Mouse (Mus musculus) brain, adult 2 months (tissue): ENCODE results near the gene L3mbtl4.
A peak's percentile ranks its signal among the peaks of the same experiment; 100 is the strongest.

Experiments
- DNase-seq: peaks from one replicate; pipeline ENCODE4 v3.0.0; 2011; ENCODE audit warnings: low read depth, low spot score

The L3mbtl4 gene

DNA sequence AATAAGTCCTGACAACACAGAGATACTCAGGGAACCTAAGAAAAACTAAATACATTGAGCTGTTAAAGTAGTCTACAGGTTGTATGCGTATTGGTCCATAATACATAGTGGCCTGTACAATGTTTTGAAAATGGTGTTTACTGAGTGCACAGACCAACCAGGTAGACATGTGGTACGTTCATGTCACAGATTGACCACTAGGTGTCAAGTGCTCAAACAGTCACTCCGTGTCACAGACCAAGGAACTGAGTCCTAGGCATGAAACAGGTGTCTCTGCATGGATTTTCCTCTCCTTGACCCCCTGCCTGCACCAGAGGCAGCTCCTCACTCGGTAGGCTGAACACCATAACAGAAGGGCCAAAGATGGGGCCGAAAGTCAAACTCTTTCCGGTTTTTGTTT lies 366.6 kb downstream of the L3mbtl4 start:
- no peak for DNase-seq

- peak; percentile 61 for DNase-seq
Observed at GRCm38 (mm10) chr17:68642521-68643088, 369.0 kb downstream of the L3mbtl4 start.

GRCm38 (mm10) chr17:68666528-68666927 lies 392.9 kb downstream of the L3mbtl4 start:
- DNase-seq, result no peak

DNA sequence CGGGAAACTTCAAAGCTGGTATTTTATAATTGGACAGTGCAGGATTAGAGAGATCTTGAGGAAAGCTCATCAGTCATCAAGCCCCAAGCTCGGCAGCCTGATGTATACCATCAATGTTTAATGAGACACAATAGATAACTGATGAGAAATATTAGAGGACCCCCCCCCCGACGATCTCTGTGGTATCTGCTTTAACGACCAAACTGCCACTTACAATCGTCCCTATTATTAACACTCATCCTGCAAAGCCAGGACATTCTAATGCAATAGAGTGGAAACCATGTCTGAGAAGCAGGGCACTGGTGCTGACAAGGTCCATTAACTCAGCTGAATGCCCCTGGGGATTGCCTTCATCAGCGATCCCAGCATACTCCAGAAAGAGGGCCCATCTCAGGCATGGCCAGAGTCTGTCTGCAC lies 398.5 kb downstream of the L3mbtl4 start:
- no peak for DNase-seq

DNA sequence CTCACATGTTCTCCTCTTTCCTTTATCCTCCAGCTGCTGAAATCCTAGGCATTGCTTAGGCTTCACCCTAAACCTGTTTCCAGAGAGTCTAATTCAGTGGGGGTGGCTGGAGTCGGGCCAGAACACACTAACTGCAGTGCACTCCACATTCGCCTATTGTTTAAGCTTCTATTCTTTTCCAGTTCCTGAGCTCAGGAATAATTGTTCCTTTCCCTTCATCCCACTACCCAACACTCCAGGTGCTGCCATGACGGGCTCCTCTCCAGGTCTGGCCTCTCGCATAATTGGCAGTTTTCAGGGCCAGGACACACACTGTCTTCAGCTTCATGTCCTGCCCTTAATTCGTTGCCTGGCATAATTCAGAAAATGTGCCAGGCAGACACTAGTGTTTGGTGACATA lies 437.1 kb downstream of the L3mbtl4 start:
- peak; percentile 58 for DNase-seq

GRCm38 (mm10) chr17:68711350-68711749 lies 437.8 kb downstream of the L3mbtl4 start:
- DNase-seq, result no peak

- no peak for DNase-seq
Observed at GRCm38 (mm10) chr17:68748296-68748695, 474.7 kb downstream of the L3mbtl4 start.

DNA sequence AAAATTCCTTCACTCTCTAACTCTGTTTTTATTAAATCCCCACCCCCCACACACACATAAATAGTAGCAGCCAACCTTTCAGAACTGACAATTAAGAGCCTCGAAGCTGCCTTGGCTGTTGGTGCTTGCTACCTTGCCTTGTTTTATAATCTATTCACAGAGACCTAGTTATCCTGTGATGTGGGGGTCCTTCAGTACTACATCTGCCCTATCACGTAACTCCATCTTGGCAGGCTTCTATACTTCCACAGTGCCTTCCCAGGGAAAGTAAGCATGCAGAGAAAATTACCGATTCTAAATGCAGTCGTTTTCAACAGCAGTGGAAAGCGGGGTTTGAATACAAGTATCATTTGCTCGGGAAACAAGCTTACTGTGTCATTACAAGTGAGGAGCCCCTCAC lies 476.9 kb downstream of the L3mbtl4 start:
- no peak for DNase-seq

GRCm38 (mm10) chr17:68753112-68753511 lies 479.5 kb downstream of the L3mbtl4 start:
- DNase-seq, result peak; percentile 90

DNA sequence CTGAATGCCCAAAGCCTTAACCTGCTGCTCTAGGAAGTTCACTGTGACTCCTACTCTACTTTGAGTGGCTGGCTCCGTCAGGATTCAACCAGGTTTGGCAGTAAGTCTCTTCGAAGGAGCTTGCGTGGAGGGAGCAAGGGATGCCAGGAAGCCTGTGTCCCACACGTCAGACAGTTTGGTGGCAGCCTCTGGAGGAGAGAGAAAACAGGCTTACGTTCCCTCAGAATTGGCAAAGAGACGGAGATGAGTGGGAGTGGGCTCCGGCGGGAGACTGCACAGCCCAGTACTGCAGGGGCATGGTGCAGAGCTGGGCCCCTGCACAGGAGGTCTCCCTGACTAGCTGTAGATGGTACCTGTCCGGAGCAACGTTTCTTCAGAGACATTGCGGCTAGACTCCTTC lies 481.2 kb downstream of the L3mbtl4 start:
- peak; percentile 83 for DNase-seq

- DNase-seq, result no peak
Observed at GRCm38 (mm10) chr17:68758428-68758827, 484.8 kb downstream of the L3mbtl4 start.

GRCm38 (mm10) chr17:68758936-68759335 lies 485.3 kb downstream of the L3mbtl4 start:
- DNase-seq, result peak; percentile 75

GRCm38 (mm10) chr17:68759978-68760377 lies 486.4 kb downstream of the L3mbtl4 start:
- DNase-seq, result no peak

DNA sequence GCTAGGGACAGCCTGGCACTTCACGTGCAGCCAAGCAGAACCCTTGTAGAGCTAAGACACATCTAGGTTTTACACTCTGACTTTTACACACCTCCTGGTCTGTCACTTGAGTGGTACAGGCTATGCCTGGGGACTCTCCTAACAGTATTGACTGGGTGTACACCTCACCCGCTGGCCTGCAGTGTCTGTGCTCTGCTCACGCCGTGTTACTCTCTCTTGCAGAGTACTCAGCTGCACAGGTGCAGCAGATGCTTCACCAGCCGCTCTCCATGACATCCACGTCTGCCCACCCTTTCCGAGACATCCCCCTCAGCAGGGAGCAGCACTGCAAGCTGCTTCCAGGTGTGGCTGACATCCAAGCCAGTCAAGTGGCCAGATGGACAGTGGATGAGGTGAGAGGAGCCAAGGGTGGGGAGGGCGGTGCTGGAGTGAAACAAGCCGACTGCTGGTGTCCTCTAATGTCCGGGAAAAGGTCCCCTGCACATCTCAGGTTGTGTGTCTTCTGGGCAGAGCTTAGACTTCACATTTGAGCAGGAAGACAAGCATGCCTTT lies 490.8 kb downstream of the L3mbtl4 start:
- DNase-seq, result no peak

DNA sequence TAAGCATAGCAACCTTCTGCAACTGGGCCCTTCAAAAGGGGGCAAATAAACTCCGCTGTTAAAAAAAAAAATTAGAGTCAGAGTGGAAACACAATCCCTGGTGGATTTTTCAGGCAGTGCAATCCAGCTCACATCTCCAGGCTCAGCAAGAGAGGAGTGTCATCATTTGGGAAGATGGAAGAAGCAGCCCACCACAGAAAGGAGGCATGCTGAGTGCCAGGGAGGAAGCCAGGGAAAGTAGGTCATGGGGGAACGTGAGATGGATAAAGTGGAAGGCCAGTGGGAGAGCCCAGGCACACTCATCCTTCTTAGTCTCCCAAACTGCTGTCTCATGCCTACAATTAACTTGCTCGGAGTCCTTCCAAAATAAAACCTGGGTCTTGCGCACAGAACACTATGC lies 496.0 kb downstream of the L3mbtl4 start:
- DNase-seq, result peak; percentile 36

DNA sequence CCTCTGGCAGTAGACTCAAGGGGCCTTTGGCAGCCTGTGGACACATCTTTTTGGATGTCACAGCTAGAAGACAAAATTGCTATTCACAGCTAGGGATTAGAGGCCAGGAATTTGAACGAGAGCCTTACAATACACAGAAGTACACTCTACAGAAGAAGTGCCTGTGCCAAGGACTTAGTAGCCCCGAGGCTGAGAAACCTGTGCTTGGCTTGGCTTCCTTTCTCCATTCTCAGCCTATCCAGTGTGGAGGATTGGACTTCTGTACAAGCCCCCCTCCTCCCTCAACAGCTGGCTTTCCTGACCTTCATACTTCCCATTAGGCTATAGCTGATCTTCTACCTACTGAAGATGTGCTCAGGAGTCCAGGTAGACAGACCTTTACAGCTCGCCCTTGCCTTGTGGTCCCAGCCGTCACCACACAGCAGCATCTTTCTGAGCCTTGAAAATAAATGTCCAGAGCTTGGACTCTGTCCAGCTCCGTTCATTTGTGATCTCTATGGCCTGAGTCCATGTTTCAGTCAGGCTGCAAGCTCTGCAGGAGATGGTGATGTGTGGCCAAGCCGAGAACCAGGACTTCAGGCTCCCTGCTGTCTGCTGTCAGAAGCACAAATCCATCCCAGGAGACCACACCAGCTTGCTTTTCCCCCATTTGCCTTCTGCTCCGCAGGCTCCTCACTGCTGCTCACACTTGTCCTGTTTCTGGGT lies 497.6 kb downstream of the L3mbtl4 start:
- peak; percentile 37 for DNase-seq

DNA sequence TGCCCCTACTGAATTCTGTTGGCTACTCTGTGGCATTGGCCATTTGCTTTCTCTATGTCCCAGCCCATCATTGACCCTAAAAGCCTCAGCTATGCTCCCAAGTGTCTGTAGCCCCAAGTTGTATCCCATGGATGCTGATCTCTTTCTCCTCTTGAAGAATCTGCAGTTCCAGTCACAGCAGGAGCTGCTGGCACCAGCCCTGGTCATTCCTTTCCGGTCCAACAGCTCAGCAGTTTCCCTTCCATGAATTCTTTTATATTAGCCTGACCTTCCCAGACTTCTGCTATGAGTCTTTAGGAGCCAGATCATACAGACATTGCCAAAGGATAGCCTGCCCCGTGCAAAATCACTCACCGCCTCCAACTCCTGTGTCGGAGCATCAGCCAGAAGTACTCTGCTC lies 520.1 kb downstream of the L3mbtl4 start:
- no peak for DNase-seq

DNA sequence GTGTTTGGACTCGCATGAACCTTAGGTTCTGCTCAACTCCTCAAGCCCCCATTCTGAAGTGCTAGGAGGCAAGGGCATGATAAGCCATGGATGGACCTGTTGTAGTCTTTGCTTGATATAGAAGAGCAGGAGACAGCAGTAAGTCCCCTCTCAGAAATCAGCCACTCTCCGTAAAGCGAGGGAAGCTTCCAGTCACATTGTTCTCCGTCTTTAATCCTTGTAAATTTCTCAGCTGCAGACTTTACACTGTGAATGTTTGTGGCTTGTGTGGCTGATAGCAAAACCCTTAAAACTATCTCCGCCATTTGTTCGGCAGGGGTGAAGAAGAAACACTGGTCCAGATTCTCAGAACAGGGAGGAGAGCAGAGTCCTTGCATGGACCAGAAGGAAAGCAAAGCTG lies 552.7 kb downstream of the L3mbtl4 start, which contains the start of gene Tmem200c:
Gene Tmem200c, plus strand, starts transcription at position 301 of the 400 bp plus-strand sequence.
- DNase-seq, result no peak
